In the genomic region with DNA sequence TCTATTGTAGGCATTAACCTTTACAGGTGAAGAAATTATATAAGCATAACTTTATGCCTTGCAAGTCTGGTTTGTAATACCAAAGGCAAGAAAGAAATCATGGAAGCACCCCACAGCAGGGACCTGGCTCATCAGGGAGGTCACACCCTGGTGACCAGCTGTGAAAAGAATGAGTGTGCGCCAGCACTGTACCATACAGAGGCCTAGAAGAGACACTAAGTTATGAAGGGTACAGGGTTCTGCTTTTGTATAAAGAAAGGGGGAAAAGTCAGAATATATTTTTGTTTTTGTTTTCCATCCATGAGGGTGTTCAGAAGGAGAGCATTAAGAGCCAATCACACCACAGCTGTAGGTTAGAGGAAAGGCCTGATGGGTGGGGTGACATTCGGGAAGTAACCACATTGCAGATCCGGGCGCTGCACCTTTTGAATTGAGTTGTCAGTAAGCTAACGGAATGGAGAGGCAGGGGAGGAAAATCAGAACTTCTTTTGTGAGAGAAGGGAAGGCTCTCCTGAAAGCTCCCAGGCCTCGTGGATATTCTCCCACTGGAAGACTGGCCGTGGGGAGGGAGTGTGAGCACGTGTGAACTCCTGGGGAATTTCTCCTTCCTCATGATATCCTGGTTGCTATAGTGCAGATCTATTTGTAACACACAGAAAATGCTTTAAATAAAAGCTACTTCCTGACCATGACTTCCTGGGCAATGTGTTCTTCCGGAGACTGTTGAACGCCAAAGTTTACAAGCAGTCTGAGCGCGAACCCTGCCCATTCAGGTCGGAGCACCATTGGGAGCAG, we compare ENCODE assay signal across 8 mouse cellular contexts.
DNase-seq lines count a peak whose midpoint lies in the region; ATAC-seq and TF ChIP-seq lines count a peak whose summit lies in the region.

No protein-coding gene starts in this region.

- H3K4me3 ChIP-seq in intestine, postnatal 0 days (ENCODE audit: low read depth, low read length): no peak overlapping the region
- no peak overlapping the region for H3K4me3 ChIP-seq in hindbrain, embryonic 11.5 days (ENCODE audit: low read depth, low read length)

- no peaks in the 10 kb centered on the region for H3K36me3 ChIP-seq in intestine, postnatal 0 days (ENCODE audit: control insufficient read depth, insufficient read depth)
- no peaks in the 10 kb centered on the region for H3K36me3 ChIP-seq in hindbrain, embryonic 11.5 days (ENCODE audit: control insufficient read depth, insufficient read depth, low read length)

- no peak overlapping the region for H3K9ac ChIP-seq in intestine, postnatal 0 days (ENCODE audit: low read depth, low read length)
- no peak overlapping the region for H3K9ac ChIP-seq in hindbrain, embryonic 11.5 days (ENCODE audit: low read depth, low read length)

- H3K4me1 ChIP-seq in intestine, postnatal 0 days (replicated peaks; ENCODE audit: control insufficient read depth, insufficient read depth, low read length): peaks cover 12% of the 10 kb centered on the region; the same call in 1 of the 2 replicates
- H3K4me1 ChIP-seq in hindbrain, embryonic 11.5 days (replicated peaks; ENCODE audit: control insufficient read depth, insufficient read depth, low read length): no peaks in the 10 kb centered on the region

- H3K27ac ChIP-seq in intestine, postnatal 0 days (ENCODE audit: low read depth, low read length): no peak overlapping the region
- no peak overlapping the region for H3K27ac ChIP-seq in hindbrain, embryonic 11.5 days (ENCODE audit: low read depth, low read length)

- 67% methylated on average over 13 of the region's 13 CpGs for WGBS in intestine, postnatal 0 days
- WGBS in hindbrain, embryonic 11.5 days: 75% methylated on average over 13 of the region's 13 CpGs

- no peak for ATAC-seq in intestine, postnatal 0 days
- ATAC-seq in megakaryocyte, adult 5-6 weeks (ENCODE audit: poor library complexity, severe bottlenecking): peak; percentile 28
- ATAC-seq in hindbrain, embryonic 11.5 days (ENCODE audit: low FRiP score): no peak

- no peak overlapping the region for H3K4me2 ChIP-seq in intestine, postnatal 0 days (replicated peaks; ENCODE audit: low read depth)
- no peak overlapping the region for H3K4me2 ChIP-seq in hindbrain, embryonic 11.5 days (replicated peaks; ENCODE audit: low read depth, low read length)

- no peaks in the 10 kb centered on the region for H3K27me3 ChIP-seq in intestine, postnatal 0 days (replicated peaks; ENCODE audit: control insufficient read depth, insufficient read depth, low read length)
- no peaks in the 10 kb centered on the region for H3K27me3 ChIP-seq in hindbrain, embryonic 11.5 days (ENCODE audit: control insufficient read depth, insufficient read depth, low read length)

- no peaks in the 10 kb centered on the region for H3K9me3 ChIP-seq in intestine, postnatal 0 days (ENCODE audit: control insufficient read depth)
- H3K9me3 ChIP-seq in hindbrain, embryonic 11.5 days (ENCODE audit: control insufficient read depth, low read length): no peaks in the 10 kb centered on the region

- DNase-seq in heart, adult 11 months: peak; percentile 94
- DNase-seq in heart, postnatal 14 days: no peak
- peak; percentile 42 for DNase-seq in T-cell, adult 2 months (ENCODE audit: low spot score)
- DNase-seq in cerebellum, postnatal 14 days: no peak
- DNase-seq in hindbrain, embryonic 11.5 days (ENCODE audit: low spot score): no peak
- no peak for DNase-seq in testis, postnatal 14 days (ENCODE audit: low spot score)

- intact Hi-C loops in heart, postnatal 14 days (cut with DNase I): loop anchor here (5.0 kb wide), 5 partner anchors 37 to 147 kb away; no protein-coding TSS in a partner anchor

- TF ChIP-seq CTCF in intestine, postnatal 0 days (IDR thresholded peaks at IDR 0.05; ENCODE audit: low read depth): peak; percentile 32; the same call in 1 of the 2 replicates

Comparison
In these comparisons a context has a peak if more than half of its experiments do, and no peak if none do; other contexts are left out.
1. DNase-seq: peak in heart, adult 11 months (single experiment) and T-cell, adult 2 months (single experiment); none in heart, postnatal 14 days (0 of 2), cerebellum, postnatal 14 days (0 of 2), hindbrain, embryonic 11.5 days (single experiment) and testis, postnatal 14 days (single experiment).